Mouse (Mus musculus) erythroblast, embryonic 14.5 days (primary cell): Measurements from ENCODE around the gene Rap1gds1.

ENCODE experiments used
- GATA1 ChIP-seq: IDR thresholded peaks from 2 replicates; pipeline ENCODE4 v1.6.1; 2012; ENCODE audit warnings: low read length, inconsistent platforms, mixed read lengths
- TAL1 ChIP-seq: IDR thresholded peaks from 3 replicates; pipeline ENCODE4 v1.6.1; 2012; ENCODE audit warnings: low read length, inconsistent platforms, mixed read lengths

- no peak for TF ChIP-seq GATA1
- TF ChIP-seq TAL1: no peak
These were observed 156.8 kb downstream of the Rap1gds1 start for GRCm38 (mm10) chr3:138918241-138918640.
